Mouse (Mus musculus): ENCODE data around the gene Ttc23l. TPM values are rescaled to one million over a fixed set of nuclear protein-coding genes. Genes with fewer than 3 reads are reported as not detected.

Gene Ttc23l
- not detected for polyA plus RNA-seq (2014; fragmentation: Illumina TruSeq; extraction: RNeasy Lipid Tissue Mini Kit (QIAGEN cat#74804))

DNA sequence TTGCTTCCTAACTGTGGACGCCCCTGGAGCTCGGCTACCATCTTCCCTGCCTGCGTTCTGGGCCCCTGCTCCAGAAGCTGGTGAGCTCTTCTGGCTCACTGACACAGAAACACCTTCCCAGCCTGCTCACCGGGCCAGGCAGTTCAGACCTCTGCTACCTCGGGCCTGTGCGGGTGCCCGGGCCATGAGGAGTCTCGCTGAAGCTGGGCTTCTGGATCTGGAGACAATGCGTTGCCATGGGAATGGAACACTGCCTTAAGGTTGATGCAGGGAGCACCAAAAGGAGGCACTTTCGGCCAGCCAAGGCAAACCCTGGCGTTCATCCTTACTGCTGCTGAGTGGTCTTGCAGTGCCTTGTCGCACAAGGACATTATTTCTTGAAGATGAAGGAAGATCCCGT lies at the start of gene Ttc23l:
Ttc23l (minus strand) TSS at position 204 of the 400 bp plus-strand sequence.

DNA sequence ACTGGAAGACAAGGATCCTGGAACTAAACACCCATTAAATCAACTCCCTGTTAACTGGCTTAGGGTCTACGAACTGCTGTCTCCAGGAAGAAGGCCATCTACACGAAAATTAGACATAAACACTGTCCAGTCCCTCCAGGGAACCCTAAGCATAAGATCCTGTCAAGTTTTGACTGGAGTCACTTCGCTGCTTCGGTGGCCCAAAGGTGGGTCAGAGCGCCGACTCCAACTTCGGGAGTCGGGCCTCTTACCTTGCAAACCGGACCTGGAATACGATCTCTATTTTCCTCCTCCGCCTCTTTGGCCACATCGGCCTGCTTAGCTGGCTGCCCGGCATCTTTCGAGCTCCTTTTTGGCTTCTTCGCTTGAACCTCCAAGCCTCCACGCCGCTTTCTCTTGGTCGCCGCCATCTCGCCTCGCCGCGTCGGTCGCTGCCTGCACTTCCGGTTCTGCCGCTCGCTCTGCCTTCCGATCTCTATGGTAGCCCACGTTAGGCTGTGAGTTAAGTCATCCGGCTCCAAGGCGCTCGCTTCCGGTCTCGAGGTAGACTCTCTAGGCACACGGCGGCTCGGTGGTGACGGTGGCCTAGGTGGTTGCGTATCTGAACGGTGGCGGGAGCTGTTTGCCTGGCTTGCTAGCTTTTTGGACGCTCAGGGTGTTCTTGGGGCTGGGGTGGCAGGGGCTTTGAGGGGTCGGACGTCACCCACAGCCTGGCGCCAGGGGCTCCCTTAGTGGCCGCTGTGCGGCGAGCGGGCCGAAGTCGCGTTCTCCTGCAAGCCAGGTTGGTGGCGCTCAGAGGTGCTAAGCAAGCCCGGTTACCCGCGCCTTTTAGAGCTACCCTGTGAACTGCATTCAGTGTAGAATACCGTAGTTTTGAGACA lies 72.7 kb downstream of the Ttc23l start, which contains the start of the genes Brix1 and Rad1:
Brix1 (minus strand) TSS at position 464 of the 881 bp plus-strand sequence.
Rad1 (plus strand) TSS at position 535 of the 881 bp plus-strand sequence.

DNA sequence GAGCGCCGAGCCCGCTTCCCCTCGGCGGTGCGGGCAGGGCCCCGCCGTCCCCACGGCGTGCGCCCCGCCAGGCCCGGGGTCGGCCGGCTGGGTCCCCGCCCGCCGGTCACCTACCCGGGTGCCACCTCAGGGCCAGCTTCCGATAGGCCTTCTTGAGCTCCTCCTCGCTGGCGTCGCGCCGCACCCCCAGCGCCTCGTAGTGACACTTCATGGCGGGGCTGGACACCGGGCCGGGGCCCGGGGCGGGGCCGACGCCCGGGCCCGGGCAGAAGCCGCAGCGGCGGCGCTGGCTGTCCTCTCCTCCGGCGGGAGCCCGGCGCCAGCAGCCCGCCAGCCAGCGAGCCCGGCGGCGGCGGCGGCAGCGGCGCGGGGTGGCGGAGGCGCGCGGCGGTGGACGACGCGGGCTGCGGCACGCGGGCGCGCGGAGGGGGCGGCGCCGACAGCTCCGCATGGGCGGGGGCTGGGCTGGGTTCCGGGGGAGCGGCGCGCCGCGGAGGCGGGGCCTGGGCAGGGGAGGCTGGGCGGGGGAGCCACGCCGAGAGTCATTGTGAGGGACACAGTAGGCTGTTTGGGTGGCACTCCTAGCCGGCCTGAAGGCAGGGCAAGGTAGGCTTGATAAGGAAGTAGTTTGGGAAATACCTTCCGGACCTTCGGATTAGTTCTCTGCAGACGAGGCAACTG lies 88.2 kb downstream of the Ttc23l start, which contains the start of gene Dnajc21:
Dnajc21 (minus strand) TSS at position 366 of the 681 bp plus-strand sequence.

Other genes starting within 250 kb of the Ttc23l start
- gene Gm21973, start 233.3 kb downstream of the Ttc23l start, polyA plus RNA-seq (2014; fragmentation: Illumina TruSeq; extraction: RNeasy Lipid Tissue Mini Kit (QIAGEN cat#74804)), result not detected
- not detected for gene Agxt2, start 200.1 kb downstream of the Ttc23l start, polyA plus RNA-seq (2014; fragmentation: Illumina TruSeq; extraction: RNeasy Lipid Tissue Mini Kit (QIAGEN cat#74804))
- gene Dnajc21, start 88.2 kb downstream of the Ttc23l start, polyA plus RNA-seq (2014; fragmentation: Illumina TruSeq; extraction: RNeasy Lipid Tissue Mini Kit (QIAGEN cat#74804)), result 112 TPM
- 291 TPM for gene Brix1, start 72.7 kb downstream of the Ttc23l start, polyA plus RNA-seq (2014; fragmentation: Illumina TruSeq; extraction: RNeasy Lipid Tissue Mini Kit (QIAGEN cat#74804))
- gene Rad1, start 72.7 kb downstream of the Ttc23l start, polyA plus RNA-seq (2014; fragmentation: Illumina TruSeq; extraction: RNeasy Lipid Tissue Mini Kit (QIAGEN cat#74804)), result 33.5 TPM
- gene Rai14, start 156.0 kb upstream of the Ttc23l start, polyA plus RNA-seq (2014; fragmentation: Illumina TruSeq; extraction: RNeasy Lipid Tissue Mini Kit (QIAGEN cat#74804)), result 57.4 TPM